Mouse (Mus musculus) inflammation-experienced regulatory T-cells, adult 6 months (primary cell): ENCODE measurements at regions not wholly inside any gene's neighbourhood (a gene's known extent, or its start where the extent isn't known, plus 50 kb on each side); places are given as distances from the start of the nearest gene placed in this dataset.

ENCODE experiments used
- ATAC-seq: one replicate; pipeline ENCODE4 v1.8.0; 2017

DNA sequence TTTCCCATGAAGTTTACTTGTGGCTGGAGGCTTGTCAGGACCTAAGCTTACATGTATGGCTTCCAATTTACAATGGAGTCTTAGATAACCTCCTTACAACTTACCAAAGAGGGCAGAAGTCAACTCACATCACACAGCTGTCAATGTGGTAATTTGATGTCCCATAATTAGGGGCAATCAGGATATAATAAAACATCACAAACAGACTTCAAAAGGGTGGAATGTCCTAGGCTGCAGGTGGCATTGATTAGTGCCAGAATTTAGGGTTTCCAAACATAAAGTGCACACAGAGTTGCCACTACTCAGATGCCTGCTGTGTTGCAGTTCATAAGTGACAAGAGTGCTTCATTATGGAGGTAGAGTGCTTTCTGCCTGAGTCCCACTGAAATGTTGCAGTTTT lies 227.9 kb downstream of the Rnd3 start:
- no peak for ATAC-seq

- no peak for ATAC-seq
Measured at GRCm38 (mm10) chr2:50916323-50917221, 232.3 kb downstream of the Rnd3 start.

- ATAC-seq: no peak
Measured at GRCm38 (mm10) chr2:50915149-50915548, 233.8 kb downstream of the Rnd3 start.

- ATAC-seq: no peak
Measured at GRCm38 (mm10) chr2:50914176-50914575, 234.7 kb downstream of the Rnd3 start.

DNA sequence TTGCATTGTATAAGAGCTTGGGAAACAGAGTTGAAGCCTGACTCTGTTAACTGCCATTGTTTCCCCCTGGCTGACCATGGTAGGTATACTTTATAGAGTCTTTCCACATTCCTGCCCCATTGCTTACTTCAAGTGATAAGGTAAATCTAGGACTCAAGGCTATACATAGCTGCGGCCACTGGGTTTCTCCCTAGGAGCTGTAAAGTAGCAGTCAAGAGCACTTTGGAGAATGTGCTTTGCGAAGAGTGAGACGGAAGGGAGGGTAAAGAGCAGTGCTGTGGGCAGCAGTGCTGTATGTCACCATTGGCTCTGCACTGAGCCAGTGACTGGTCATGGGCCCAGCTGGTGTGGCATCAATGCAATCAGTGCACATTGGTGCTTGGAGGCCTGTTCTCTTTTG lies 240.1 kb downstream of the Rnd3 start:
- no peak for ATAC-seq

GRCm38 (mm10) chr2:50902701-50903100 lies 246.2 kb downstream of the Rnd3 start:
- no peak for ATAC-seq

DNA sequence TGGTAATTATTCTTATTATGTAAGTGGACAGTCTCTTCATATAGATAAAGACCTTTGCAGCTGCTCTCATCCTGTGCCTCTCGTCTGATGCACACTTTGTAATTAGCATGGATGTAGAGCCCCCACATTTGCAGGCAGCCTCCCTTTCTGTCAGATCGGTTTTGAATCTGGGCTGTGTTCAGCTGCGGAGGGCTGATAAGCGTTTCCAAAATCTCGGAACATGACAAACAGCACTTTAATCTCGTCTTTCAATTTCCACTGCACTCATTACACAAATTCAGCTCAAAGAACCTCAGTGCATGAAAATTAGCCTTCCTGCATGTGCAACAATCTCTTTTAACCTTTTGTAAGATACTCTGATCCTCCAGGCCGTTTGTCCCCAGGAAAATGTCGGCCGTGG lies 246.7 kb downstream of the Rnd3 start:
- no peak for ATAC-seq

DNA sequence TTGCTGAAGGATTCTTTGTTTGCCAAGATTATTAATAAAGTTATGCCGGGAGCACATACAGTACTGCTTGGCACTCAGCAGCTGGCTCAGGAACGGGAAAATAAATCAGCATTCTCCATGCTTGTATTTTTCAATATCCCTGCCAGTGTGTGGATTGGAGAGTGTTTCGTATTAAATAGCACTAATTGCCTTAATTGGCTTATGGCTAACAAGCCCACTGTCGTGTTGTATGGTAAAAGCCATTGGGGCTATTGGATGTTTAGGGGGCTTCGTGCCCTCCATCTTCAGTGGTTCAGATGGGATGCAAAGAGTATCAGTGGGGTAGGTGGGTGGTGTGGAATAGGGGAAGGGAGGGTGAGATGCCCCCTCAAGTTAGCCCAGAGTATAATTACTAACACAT lies 259.9 kb downstream of the Rnd3 start:
- ATAC-seq: no peak

DNA sequence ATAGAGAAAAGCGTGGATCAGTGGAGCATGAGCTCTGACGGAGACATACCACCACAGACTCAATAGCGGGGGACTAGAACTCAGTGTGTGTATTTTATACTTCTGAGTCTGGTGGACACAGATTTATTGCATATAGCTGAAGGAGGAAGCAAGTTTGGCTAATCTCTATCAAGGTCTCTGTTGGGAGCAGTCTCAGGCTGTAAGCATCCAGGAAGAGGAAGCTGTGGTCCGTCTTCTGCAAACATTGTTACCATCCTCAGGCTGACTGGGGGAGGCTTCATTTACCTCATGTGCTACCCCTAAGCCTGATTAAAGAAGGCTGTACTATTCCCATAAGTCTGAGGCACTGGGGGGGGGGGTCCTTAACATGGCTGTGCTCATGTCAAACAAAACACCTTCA lies 261.0 kb downstream of the Rnd3 start:
- no peak for ATAC-seq

- no peak for ATAC-seq
Measured at GRCm38 (mm10) chr2:50885924-50886315, 263.0 kb downstream of the Rnd3 start.

GRCm38 (mm10) chr2:50885280-50885923 lies 263.5 kb downstream of the Rnd3 start:
- no peak for ATAC-seq

DNA sequence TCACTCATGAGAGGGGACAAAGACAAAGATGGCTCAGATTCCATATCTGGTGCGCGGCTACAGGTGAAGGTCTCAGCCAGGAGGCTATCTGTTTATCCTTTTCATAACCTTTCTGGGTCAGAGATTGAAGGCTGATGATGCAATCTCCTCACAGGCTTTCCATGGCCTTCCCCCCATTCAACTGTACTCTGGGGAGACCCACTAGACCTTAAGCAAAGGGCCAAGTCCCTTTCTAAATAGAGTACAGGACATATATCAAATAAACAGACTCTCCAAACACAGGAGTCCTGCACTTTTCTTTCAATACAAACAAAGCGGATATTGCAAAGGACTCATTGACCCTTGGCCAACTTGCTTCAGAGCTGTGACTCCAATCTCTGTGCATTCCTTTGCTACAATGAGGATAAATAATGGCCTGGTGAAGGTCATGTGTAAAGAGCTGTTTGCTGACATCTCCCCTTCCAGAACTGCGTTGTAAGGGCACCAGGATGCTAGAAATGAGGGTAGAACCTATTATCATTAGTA lies 267.3 kb downstream of the Rnd3 start:
- ATAC-seq: no peak

- no peak for ATAC-seq
Measured at GRCm38 (mm10) chr2:50880806-50881205, 268.1 kb downstream of the Rnd3 start.

GRCm38 (mm10) chr2:50877716-50878115 lies 271.2 kb downstream of the Rnd3 start:
- no peak for ATAC-seq

DNA sequence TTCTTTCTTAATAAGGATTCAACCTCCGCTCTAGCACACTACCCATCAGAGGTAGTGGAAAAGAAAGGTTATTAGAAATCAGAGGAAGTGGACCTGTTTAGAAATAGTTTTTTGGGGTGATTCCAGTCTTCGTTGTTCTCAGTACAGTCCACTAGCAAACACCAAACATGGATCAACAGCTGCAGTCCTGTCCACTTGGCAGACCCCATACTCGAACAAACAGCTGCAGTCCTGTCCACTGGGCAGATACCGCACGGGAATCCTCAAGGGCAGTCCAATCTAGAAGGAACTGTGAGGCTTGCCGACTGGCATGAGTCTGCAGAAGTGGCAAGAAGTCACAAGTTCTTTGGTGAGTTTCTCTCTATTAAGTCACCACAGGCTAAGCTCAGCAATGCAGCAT lies 273.8 kb downstream of the Rnd3 start:
- ATAC-seq: no peak

GRCm38 (mm10) chr2:50853538-50854244 lies 295.2 kb downstream of the Rnd3 start:
- no peak for ATAC-seq

GRCm38 (mm10) chr2:50852413-50852919 lies 296.4 kb downstream of the Rnd3 start:
- no peak for ATAC-seq

GRCm38 (mm10) chr2:50850071-50850470 lies 298.8 kb downstream of the Rnd3 start:
- no peak for ATAC-seq

- ATAC-seq: no peak
Measured at GRCm38 (mm10) chr2:50841881-50842280, 307.0 kb downstream of the Rnd3 start.

- ATAC-seq: no peak
Measured at GRCm38 (mm10) chr2:50835511-50836320, 313.2 kb downstream of the Rnd3 start.

GRCm38 (mm10) chr2:50833791-50834190 lies 315.1 kb downstream of the Rnd3 start:
- ATAC-seq: no peak

GRCm38 (mm10) chr2:50832471-50832870 lies 316.4 kb downstream of the Rnd3 start:
- ATAC-seq: no peak
